Mouse (Mus musculus) forebrain, embryonic 10.5 days (tissue): ENCODE data around the gene Mtmr10. TPM values are rescaled to one million over a fixed set of nuclear protein-coding genes. Genes with fewer than 3 reads are reported as not detected.

Experiments
- DNase-seq: peaks from one replicate; pipeline ENCODE4 v3.0.0-alpha.2; 2017; ENCODE audit warnings: low spot score; ENCODE audit errors: extremely low spot score
- H3K27ac ChIP-seq: fragments of 300-500 bp; sonication (generic); 2 replicates; pipeline ENCODE4 v1.5.1; 2016; ENCODE audit warnings: mild to moderate bottlenecking
- H3K27me3 ChIP-seq: fragments of 300-500 bp; sonication (generic); 2 replicates; pipeline ENCODE4 v1.6.1; 2016; ENCODE audit warnings: mild to moderate bottlenecking; ENCODE audit not compliant: poor library complexity, severe bottlenecking
- H3K36me3 ChIP-seq: fragments of 300-500 bp; sonication (generic); replicated peaks from 2 replicates; pipeline ENCODE4 v1.6.1; 2016; ENCODE audit warnings: mild to moderate bottlenecking, moderate library complexity
- H3K4me1 ChIP-seq: fragments of 300-500 bp; sonication (generic); 2 replicates; pipeline ENCODE4 v1.6.1; 2016
- H3K4me3 ChIP-seq: fragments of 300-500 bp; sonication (generic); 2 replicates; pipeline ENCODE4 v1.5.1; 2016; ENCODE audit warnings: mild to moderate bottlenecking, moderate library complexity
- H3K9me3 ChIP-seq: fragments of 300-500 bp; sonication (generic); 2 replicates; pipeline ENCODE4 v1.6.1; 2016; ENCODE audit warnings: mild to moderate bottlenecking, moderate library complexity
- WGBS: fragments of 180-500 bp; shearing (Covaris S2); methylation state at CpG from one replicate; pipeline ENCODE4 v1.1.7; 2016; 5-methylcytosine and 5-hydroxymethylcytosine counted together
- polyA plus RNA-seq: library from polyadenylated mRNA; unstranded; fragments of >200 nt; fragmentation: Nextera tagmentation; extraction: Ambion mirVana; gene quantifications from 2 replicates; pipeline ENCODE4 v1.2.1, GENCODE M21; 2016

Mtmr10 gene
- polyA plus RNA-seq, 1 experiment from 2014 or later, result 10.2 TPM

DNA sequence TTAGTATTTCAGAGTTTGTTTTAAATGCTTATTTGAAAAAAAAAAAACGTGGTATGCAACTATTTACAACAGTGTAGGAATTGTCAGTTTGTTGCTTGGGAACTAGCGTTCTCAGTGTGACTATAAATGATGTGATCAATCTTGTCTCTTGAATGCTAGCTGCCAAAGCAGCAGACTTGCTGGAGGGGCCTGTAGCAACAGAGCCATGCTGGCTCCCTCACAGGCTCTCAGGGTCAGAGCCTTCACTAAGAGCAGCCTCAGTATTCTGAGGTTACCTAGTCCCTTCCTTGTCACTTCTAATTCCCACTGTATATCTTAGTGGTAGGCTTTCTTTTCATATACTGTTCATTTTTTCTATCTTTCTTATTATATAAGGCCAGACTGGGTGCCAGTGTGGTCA lies 23.3 kb downstream of the Mtmr10 start:
- H3K27ac ChIP-seq, result no peak overlapping the region
- no peak overlapping the region for H3K4me3 ChIP-seq
- H3K27me3 ChIP-seq, result no peaks in the 10 kb centered on the region
- H3K36me3 ChIP-seq, result peaks cover 25% of the 10 kb centered on the region
- H3K9me3 ChIP-seq, result no peaks in the 10 kb centered on the region
- 77% methylated on average over 2 of the region's 2 CpGs for WGBS
- H3K4me1 ChIP-seq, result no peaks in the 10 kb centered on the region
- no peak for DNase-seq

DNA sequence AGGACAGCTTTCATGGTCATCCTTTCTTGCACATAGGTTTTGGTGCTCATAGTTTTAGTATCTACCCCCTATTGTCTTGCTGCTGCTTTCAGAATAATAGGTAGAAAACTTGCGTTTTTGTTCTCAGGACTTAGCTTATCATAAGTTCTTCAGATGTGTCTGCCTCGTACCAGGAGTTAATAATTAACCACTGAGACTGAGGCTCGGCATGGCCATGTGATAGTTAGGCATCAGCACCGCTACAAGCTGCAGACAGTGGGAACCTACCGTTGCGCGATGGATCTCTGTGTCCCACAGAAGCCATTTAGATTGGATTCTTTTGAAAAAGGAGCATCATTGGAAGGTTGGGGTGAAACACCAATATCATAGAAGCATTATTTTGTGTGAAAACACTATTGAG lies 25.4 kb downstream of the Mtmr10 start:
- Histone ChIP-seq H3K27me3 (no peaks in the 10 kb centered on the region), H3K4me1 (no peaks in the 10 kb centered on the region), H3K4me3 (no peak overlapping the region), H3K9me3 (no peaks in the 10 kb centered on the region), H3K27ac (no peak overlapping the region), H3K36me3 (peaks cover 44% of the 10 kb centered on the region)
- DNase-seq, result no peak
- 95% methylated on average over 7 of the region's 7 CpGs for WGBS

DNA sequence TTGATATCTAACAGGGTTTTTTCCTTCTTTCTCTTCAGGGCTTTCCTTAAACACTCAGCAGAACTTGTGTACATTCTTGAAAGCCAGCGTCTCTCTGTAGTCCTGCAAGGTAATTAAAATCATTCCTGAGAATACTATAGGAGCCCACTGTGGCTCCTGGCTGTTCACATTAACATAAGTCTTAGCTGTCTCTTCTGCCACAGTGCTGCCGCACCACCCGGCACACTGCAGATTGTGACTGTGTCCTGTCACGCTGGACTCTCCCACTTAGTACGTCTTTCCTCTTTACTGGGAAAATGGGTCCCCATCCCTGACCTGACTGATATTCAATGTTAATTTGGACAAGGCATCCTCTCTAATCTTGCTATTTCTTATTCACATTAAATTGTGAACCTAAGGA lies 33.7 kb downstream of the Mtmr10 start:
- no peak for DNase-seq
- no peak overlapping the region for H3K27ac ChIP-seq
- WGBS, result 81% methylated on average over 5 of the region's 5 CpGs
- H3K4me1 ChIP-seq, result no peaks in the 10 kb centered on the region
- H3K36me3 ChIP-seq, result peaks cover 63% of the 10 kb centered on the region
- H3K4me3 ChIP-seq, result no peak overlapping the region
- H3K27me3 ChIP-seq, result no peaks in the 10 kb centered on the region
- H3K9me3 ChIP-seq, result no peaks in the 10 kb centered on the region

DNA sequence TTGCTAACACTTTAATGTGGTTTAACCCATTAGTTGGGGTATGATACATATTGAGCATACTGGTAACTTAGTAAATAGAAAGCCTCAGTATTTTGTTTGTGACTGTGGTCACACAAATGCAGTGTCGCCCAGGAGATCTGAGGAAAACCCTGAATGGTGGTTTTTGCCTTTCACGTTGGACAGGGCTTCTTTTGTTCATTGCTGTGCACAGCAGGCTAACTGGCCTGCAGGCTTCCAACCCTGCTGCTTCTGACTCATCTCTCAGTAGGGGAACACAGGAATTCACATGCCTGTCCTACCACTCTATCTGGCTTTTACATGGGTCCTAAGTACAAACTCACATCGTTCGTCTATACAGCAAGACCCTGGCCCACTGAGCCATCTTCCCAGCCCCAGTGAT lies 34.2 kb downstream of the Mtmr10 start:
- Histone ChIP-seq H3K4me1 (no peaks in the 10 kb centered on the region), H3K27ac (no peak overlapping the region), H3K4me3 (no peak overlapping the region), H3K9me3 (no peaks in the 10 kb centered on the region), H3K36me3 (peaks cover 57% of the 10 kb centered on the region), H3K27me3 (no peaks in the 10 kb centered on the region)
- 66% methylated on average over 4 of the region's 4 CpGs for WGBS
- no peak for DNase-seq

DNA sequence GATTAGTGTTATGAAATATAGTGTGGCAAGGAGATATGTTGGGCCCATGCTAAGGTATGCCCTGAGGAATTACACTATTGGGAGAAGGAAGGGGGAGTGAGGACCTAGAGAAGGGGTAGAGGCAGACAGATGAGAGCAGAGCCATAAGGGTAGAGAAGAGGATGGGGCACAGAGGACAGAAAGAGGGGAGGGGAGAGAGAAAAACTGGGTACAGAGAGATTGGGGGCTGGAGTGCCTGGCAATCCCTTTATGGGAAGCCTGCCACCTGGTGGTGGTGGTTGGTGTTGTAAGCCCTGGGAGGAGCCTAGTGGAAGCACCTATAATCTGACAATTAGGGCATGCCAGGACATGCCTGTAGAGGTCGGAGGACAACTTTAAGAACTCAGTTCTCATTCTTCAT lies 39.4 kb downstream of the Mtmr10 start:
- Histone ChIP-seq H3K4me1 (no peaks in the 10 kb centered on the region), H3K27me3 (no peaks in the 10 kb centered on the region), H3K27ac (no peak overlapping the region), H3K4me3 (no peak overlapping the region), H3K9me3 (no peaks in the 10 kb centered on the region), H3K36me3 (peaks cover 29% of the 10 kb centered on the region)
- DNase-seq, result peak; percentile 71
- 16% methylated on average over 1 of the region's 1 CpGs for WGBS

DNA sequence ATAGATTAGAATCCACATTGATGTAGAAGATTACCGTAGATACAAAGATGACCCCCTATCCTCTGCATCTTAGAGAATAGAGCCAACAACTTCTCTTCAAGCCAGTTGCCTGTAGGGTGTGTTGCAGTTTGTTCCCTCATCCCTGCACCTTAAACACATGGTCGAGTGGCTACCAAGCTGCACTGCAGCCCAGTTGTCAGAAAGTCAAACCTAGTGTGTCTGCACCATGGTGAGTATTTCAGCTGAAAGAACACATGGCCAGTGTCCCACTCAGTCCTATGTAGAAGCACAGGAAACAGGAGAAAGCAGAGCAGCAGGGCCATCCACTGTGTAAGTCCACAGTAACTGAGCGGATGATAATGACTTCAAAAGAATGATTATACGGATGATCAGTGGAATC lies 40.0 kb downstream of the Mtmr10 start:
- DNase-seq, result no peak
- H3K27me3 ChIP-seq, result no peaks in the 10 kb centered on the region
- WGBS, result 86% methylated on average over 4 of the region's 4 CpGs

DNA sequence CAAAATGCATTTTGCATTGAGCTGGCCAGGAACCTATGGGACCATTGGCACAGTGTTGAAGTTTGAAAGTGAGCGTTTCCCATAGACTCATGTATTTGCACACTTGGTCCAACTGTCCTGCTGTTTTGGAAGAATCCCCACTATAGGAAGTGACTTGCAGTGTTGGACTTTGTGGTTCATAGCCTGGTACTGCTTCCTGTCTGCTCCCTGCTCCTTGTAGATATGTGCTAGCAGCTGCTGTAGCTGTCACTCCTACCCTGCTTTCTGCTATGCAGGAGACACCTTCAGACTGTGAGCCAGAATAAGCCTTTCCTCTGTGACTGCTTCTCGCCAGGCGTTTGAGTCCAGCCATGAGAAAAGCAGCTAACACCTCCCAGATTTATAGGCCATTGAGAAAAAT lies 43.9 kb downstream of the Mtmr10 start:
- WGBS, result 89% methylated on average over 3 of the region's 3 CpGs
- Histone ChIP-seq H3K9me3 (no peaks in the 10 kb centered on the region), H3K27me3 (no peaks in the 10 kb centered on the region), H3K36me3 (peaks cover 39% of the 10 kb centered on the region), H3K4me1 (no peaks in the 10 kb centered on the region), H3K27ac (no peak overlapping the region), H3K4me3 (no peak overlapping the region)
- no peak for DNase-seq

More for the DNA sequence above, 40.0 kb downstream of the Mtmr10 start:
- Histone ChIP-seq H3K4me1 (no peaks in the 10 kb centered on the region), H3K9me3 (no peaks in the 10 kb centered on the region), H3K36me3 (peaks cover 24% of the 10 kb centered on the region), H3K27ac (peak overlapping the region; percentile 45; the same call in 1 of the 2 replicates), H3K4me3 (no peak overlapping the region)

DNA sequence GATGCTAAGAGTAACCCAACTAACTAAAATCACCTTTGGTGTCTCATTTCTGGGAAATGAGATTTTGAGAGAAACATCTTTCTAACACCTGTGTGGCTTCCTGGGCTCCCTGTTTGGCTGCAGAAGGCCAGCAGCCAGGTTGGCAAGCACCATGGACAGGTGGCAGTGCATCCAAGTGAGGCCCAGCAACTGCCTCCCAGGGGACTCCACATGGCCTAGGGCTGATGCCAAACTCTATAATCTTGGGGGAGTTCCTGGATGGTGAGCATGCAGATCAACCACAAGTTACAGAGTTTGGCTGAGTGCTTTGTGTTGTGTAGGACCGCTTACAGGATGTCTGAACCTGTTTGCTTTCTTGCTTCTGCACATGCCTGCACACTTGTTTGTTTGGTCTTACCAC lies 45.2 kb downstream of the Mtmr10 start:
- Histone ChIP-seq H3K4me1 (no peaks in the 10 kb centered on the region), H3K36me3 (peaks cover 47% of the 10 kb centered on the region), H3K9me3 (no peaks in the 10 kb centered on the region), H3K27me3 (no peaks in the 10 kb centered on the region), H3K27ac (no peak overlapping the region), H3K4me3 (no peak overlapping the region)
- DNase-seq, result no peak
- WGBS, result 93% methylated on average over 1 of the region's 1 CpGs

DNA sequence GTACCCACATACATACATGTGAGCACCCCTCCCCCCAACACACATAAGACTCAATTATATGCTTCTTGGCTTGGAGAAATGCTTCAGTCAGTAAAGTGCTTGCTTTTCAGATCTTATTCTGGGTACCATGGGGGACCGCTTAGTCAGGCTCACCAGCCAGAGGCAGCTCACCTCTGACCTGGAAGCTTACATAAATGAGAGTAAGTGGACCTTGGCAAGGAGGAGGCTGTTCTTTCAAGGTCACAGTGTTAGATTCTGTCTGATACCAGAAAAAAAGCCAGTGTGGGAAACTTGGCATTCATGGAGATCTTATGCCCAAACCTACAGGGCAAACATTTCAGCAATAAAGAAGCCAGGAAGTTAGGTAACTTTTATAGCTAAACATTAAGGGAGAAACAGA lies 60.4 kb downstream of the Mtmr10 start:
- 88% methylated on average over 1 of the region's 1 CpGs for WGBS
- H3K27me3 ChIP-seq, result no peaks in the 10 kb centered on the region
- H3K4me1 ChIP-seq, result peaks cover 7% of the 10 kb centered on the region; the same call in 1 of the 2 replicates
- H3K9me3 ChIP-seq, result no peaks in the 10 kb centered on the region
- no peak overlapping the region for H3K27ac ChIP-seq
- peaks cover 64% of the 10 kb centered on the region for H3K36me3 ChIP-seq
- no peak for DNase-seq
- no peak overlapping the region for H3K4me3 ChIP-seq

DNA sequence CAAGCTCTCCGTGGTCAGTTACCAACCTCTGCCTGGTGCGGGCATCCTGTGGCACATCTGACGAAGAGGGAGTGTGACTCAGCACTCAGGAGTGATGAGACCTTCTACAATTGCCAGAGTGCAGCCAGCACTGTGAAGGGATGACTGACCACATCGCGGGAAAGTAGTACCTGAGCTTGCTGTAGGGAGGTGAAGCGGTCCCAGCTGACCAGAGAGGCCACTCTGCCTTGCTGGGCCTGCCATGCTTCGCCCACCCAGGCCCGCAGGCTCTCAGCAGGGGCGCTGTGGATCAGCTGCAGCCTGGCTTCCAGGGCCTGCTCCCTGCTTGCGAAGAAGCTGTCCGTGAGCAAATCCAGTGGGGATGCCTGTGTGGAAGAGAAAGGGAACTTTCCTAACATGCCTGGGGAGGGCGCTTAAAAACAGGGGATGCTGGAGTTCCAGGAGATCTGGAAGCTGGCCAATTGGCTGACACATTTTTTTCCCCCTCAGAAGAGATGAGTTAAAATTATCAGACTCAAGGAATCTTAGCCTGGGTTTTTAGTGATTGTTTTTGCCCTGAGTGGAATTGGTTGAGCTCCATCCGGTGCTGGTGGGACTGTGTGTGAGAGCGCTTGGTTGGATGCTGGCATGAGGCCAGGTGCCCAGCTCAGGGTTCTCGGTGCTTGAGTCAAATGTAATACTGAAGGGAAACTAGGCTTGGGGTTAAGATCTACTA lies 61.9 kb downstream of the Mtmr10 start:
- Histone ChIP-seq H3K9me3 (no peaks in the 10 kb centered on the region), H3K4me1 (peaks cover 13% of the 10 kb centered on the region), H3K27me3 (no peaks in the 10 kb centered on the region), H3K4me3 (no peak overlapping the region), H3K36me3 (peaks cover 78% of the 10 kb centered on the region), H3K27ac (no peak overlapping the region)
- WGBS, result 91% methylated on average over 15 of the region's 15 CpGs
- DNase-seq, result no peak

DNA sequence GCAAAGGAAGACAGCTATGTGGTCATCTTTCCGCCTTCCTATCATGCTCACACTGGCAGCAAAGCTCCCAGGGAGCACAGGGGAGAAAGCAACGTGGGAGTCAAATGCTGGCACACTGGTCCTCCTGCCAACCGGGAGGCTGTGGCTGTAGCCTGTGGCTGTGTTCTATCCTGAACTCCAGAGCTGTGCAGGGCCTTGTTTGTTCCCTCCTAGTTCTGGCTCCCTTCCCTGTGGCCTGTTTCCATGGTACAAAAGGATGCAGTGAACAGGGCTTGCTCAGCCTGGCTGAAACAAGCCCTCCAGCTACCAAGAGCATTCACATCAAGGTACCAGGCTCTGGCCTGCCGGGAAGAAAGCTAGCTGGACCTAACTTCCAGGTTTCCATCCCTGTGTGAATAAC lies 63.6 kb downstream of the Mtmr10 start:
- Histone ChIP-seq H3K4me1 (peaks cover 19% of the 10 kb centered on the region), H3K36me3 (peaks cover 85% of the 10 kb centered on the region), H3K4me3 (no peak overlapping the region), H3K27me3 (no peaks in the 10 kb centered on the region), H3K9me3 (no peaks in the 10 kb centered on the region), H3K27ac (no peak overlapping the region)
- 86% methylated on average over 4 of the region's 4 CpGs for WGBS
- DNase-seq, result no peak

DNA sequence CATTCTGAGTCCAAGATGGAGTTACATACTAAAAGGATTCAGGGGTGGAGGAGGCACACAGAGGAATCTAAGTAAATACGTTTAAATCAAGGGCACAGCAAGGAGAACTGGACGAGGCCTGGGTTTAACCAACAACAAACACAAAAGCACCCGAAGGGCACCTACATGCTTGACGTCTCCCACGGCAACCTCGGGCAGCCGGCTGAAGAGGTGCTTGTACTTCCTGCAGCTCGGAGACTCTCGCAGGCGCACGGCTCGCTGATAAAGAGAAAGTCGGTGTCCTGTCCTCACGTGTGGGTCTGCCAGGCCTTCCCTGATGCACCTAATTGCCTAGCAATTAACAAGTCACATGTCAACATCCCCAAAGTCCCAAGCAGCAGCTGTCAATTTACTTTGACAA lies 66.8 kb downstream of the Mtmr10 start:
- peaks cover 86% of the 10 kb centered on the region for H3K36me3 ChIP-seq
- 70% methylated on average over 14 of the region's 14 CpGs for WGBS
- H3K4me3 ChIP-seq, result no peak overlapping the region
- 0 out of 2 replicates have a peak overlapping the region, but pooled peaks have one; percentile 25 for H3K27ac ChIP-seq
- no peaks in the 10 kb centered on the region for H3K9me3 ChIP-seq
- DNase-seq, result no peak
- peaks cover 19% of the 10 kb centered on the region for H3K4me1 ChIP-seq
- H3K27me3 ChIP-seq, result no peaks in the 10 kb centered on the region

DNA sequence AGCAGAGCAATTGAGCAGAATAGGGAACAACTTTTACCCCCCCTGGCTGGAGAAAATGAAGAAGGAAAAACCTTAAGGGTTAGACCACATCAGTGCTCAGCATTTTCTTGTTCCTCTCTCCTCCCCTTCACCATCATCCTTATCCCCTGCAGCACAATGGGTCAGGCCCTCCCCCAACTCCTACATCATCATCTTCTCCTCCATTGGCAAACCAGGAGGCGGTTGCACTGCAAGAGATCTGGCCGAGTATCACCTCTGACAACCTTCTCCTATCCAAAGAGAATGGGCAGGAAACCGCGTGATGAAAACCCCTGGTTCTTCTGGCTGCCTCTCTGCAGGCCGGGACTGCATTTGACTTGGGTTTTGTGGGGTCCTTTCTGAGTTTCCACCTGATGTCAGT lies 69.2 kb downstream of the Mtmr10 start:
- H3K9me3 ChIP-seq, result no peaks in the 10 kb centered on the region
- no peak for DNase-seq
- no peaks in the 10 kb centered on the region for H3K27me3 ChIP-seq
- H3K36me3 ChIP-seq, result peaks cover 87% of the 10 kb centered on the region
- WGBS, result 93% methylated on average over 5 of the region's 5 CpGs
- no peak overlapping the region for H3K27ac ChIP-seq
- peaks cover 16% of the 10 kb centered on the region for H3K4me1 ChIP-seq
- H3K4me3 ChIP-seq, result no peak overlapping the region

DNA sequence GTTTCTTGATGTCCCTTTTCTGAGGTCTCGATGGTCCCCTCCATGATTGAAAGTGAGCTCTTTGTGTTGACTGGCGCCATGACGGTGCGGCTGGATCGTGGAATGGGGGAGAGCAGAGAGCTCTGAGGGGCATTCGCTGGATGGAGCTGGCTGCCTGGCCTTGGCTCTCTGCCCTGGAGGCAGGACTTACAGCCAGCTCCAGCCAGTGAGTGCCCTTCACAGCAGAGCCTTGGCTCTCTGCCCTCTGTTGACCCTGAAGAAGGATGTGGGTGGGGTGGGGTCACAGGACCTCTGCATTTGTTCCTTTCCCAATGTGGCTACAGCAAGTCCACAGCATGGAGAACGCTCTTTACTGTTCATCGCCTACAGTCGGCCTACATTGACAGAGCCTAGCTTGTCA lies 70.0 kb downstream of the Mtmr10 start:
- Histone ChIP-seq H3K27me3 (no peaks in the 10 kb centered on the region), H3K4me1 (peaks cover 16% of the 10 kb centered on the region), H3K9me3 (no peaks in the 10 kb centered on the region), H3K36me3 (peaks cover 89% of the 10 kb centered on the region), H3K27ac (no peak overlapping the region), H3K4me3 (no peak overlapping the region)
- 92% methylated on average over 9 of the region's 9 CpGs for WGBS
- no peak for DNase-seq
